Mouse (Mus musculus): ENCODE data around the gene Tia1. TPM values are rescaled to one million over a fixed set of nuclear protein-coding genes. Genes with fewer than 3 reads are reported as not detected.

Gene Tia1
- polyA plus RNA-seq, 1 experiment: 0.72 TPM

DNA sequence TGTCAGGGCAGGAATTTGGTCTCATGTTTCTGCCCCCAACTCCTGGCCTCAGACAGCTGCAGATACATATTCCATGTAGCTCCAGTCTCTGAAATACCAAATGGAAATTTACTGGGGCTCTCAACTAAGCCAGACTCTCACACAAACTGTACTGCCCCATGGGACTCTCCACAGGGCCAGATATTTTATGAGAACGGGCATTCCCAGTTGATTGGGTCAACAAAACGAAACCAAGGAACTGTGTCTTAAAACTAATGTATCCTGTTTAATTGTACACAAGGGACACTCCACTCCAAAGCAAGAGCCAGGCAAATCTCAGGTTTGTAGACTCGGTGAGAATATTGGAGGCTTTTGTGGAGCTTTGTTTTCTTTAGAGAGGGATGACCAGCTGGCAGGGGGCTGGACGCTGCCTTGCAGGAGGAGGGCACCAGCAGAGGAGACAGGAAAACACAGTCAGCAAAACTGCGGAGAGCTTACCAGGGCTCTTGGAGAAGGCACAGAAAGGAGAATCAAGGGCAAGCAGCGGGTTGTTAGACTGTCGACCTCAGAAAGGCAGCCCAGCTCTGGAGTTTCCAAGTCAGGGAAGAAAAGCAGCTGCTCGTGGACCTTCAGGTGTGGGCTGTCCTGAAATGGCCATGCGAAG, 76.3 kb downstream of the Tia1 start:
- Histone ChIP-seq H3K4me1 (ENCODE audit: control insufficient read depth) (peaks cover 7% of the 10 kb centered on the region), H3K36me3 (ENCODE audit: control insufficient read depth) (no peaks in the 10 kb centered on the region), H3K9me3 (ENCODE audit: control insufficient read depth, low read length) (no peaks in the 10 kb centered on the region), H3K4me3 (replicated peaks) (no peak overlapping the region), H3K27me3 (ENCODE audit: control insufficient read depth) (peaks cover 2% of the 10 kb centered on the region; the same call in 1 of the 2 replicates)
- TF ChIP-seq TAL1 (IDR thresholded peaks at IDR 0.05; ENCODE audit: low read length) (no peak), GATA1 (IDR thresholded peaks at IDR 0.05; ENCODE audit: low read length) (no peak)

DNA sequence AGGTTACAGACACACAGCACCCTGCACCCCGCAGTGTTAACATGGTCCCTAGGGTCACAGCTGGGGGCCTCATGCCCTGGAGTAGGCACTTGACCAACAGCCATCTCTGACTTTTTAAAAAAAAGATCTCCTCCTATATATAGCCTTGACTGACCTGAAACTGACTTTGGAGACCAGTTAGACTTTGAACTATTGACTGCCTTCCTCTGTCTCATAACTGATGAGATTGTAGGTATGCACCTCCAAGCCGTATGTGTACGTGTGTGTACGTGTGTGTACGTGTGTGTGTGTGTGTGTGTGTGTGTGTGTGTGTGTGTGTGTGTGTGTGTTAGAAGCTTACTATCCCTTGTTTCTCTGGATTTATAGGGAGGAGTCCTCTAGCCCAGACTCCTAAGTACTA, 77.9 kb downstream of the Tia1 start:
- Histone ChIP-seq H3K36me3 (ENCODE audit: control insufficient read depth) (no peaks in the 10 kb centered on the region), H3K4me3 (replicated peaks) (no peak overlapping the region), H3K9me3 (ENCODE audit: control insufficient read depth, low read length) (no peaks in the 10 kb centered on the region), H3K4me1 (ENCODE audit: control insufficient read depth) (peaks cover 10% of the 10 kb centered on the region), H3K27me3 (ENCODE audit: control insufficient read depth) (peaks cover 2% of the 10 kb centered on the region; the same call in 1 of the 2 replicates)
- no peak for TF ChIP-seq TAL1 (IDR thresholded peaks at IDR 0.05; ENCODE audit: low read length)
- TF ChIP-seq GATA1 (IDR thresholded peaks at IDR 0.05; ENCODE audit: low read length): no peak

Other genes with a start within 250 kb of the Tia1 start
- gene Tgfa, start 209.0 kb upstream of the Tia1 start, polyA plus RNA-seq (2012): not detected in 2 replicates
- 0.26 and 0.27 TPM in 2 replicates for gene Fam136a, start 38.6 kb upstream of the Tia1 start, polyA plus RNA-seq (2012)
- gene Snrpg, start 32.9 kb upstream of the Tia1 start, polyA plus RNA-seq (2012): 2.2 and 3.6 TPM in 2 replicates
- gene Pcyox1, start 7.1 kb upstream of the Tia1 start, polyA plus RNA-seq (2012): 0.08 and 0.46 TPM in 2 replicates
- not detected in 2 replicates for gene Gm44790, start 22.4 kb downstream of the Tia1 start, polyA plus RNA-seq (2012)
- 0.84 and 1.5 TPM in 2 replicates for gene C87436, start 34.2 kb downstream of the Tia1 start, polyA plus RNA-seq (2012)
- gene Pcbp1, start 122.1 kb downstream of the Tia1 start, polyA plus RNA-seq (2012): 148 and 149 TPM in 2 replicates
- 0.03 TPM in 1 of 2 replicates, not detected in the other for gene Asprv1, start 223.9 kb downstream of the Tia1 start, polyA plus RNA-seq (2012)

All from erythroblast, embryonic 14.5 days (primary cell).